Mouse (Mus musculus) urinary bladder, postnatal 10 days (tissue): Measurements from ENCODE around the gene Cntn4.
"Not testable (repeated sequence)": the region's sequence is repeated elsewhere in the genome, so short reads cannot be mapped to it uniquely, and the experiment has no call there.

ENCODE experiments used
- DNase-seq: peaks from one replicate; pipeline ENCODE4 v3.0.0; 2022; ENCODE audit warnings: low spot score

Cntn4 gene

GRCm38 (mm10) chr6:106332466-106332865 is 655.0 kb downstream of the Cntn4 start:
- DNase-seq, result no peak

GRCm38 (mm10) chr6:106332933-106333332 is 655.5 kb downstream of the Cntn4 start:
- DNase-seq, result no peak

GRCm38 (mm10) chr6:106335066-106335465 is 657.6 kb downstream of the Cntn4 start:
- no peak for DNase-seq

GRCm38 (mm10) chr6:106336805-106337204 is 659.3 kb downstream of the Cntn4 start:
- DNase-seq, result no peak

GRCm38 (mm10) chr6:106337829-106338228 is 660.4 kb downstream of the Cntn4 start:
- DNase-seq, result no peak

GRCm38 (mm10) chr6:106341114-106341513 is 663.7 kb downstream of the Cntn4 start:
- DNase-seq, result no peak

- no peak for DNase-seq
Measured at GRCm38 (mm10) chr6:106350072-106350471, 672.6 kb downstream of the Cntn4 start.

- no peak for DNase-seq
Measured at GRCm38 (mm10) chr6:106351389-106351788, 673.9 kb downstream of the Cntn4 start.

- DNase-seq, result not testable (repeated sequence)
Measured at GRCm38 (mm10) chr6:106358801-106359200, 681.3 kb downstream of the Cntn4 start.

- DNase-seq, result no peak
Measured at GRCm38 (mm10) chr6:106381288-106382025, 704.0 kb downstream of the Cntn4 start.

GRCm38 (mm10) chr6:106387833-106388406 is 710.5 kb downstream of the Cntn4 start:
- no peak for DNase-seq

GRCm38 (mm10) chr6:106408014-106408413 is 730.6 kb downstream of the Cntn4 start:
- DNase-seq, result no peak

- no peak for DNase-seq
Measured at GRCm38 (mm10) chr6:106408634-106409033, 731.2 kb downstream of the Cntn4 start.

GRCm38 (mm10) chr6:106422947-106423346 is 745.5 kb downstream of the Cntn4 start:
- DNase-seq, result no peak

- no peak for DNase-seq
Measured at GRCm38 (mm10) chr6:106423471-106423870, 746.0 kb downstream of the Cntn4 start.

GRCm38 (mm10) chr6:106426615-106427014 is 749.2 kb downstream of the Cntn4 start:
- DNase-seq, result no peak

GRCm38 (mm10) chr6:106431466-106431865 is 754.0 kb downstream of the Cntn4 start:
- DNase-seq, result no peak

GRCm38 (mm10) chr6:106440786-106441185 is 763.3 kb downstream of the Cntn4 start:
- DNase-seq, result no peak

GRCm38 (mm10) chr6:106441246-106441645 is 763.8 kb downstream of the Cntn4 start:
- no peak for DNase-seq

GRCm38 (mm10) chr6:106454131-106454838 is 776.8 kb downstream of the Cntn4 start:
- no peak for DNase-seq

- DNase-seq, result no peak
Measured at GRCm38 (mm10) chr6:106455616-106456015, 778.2 kb downstream of the Cntn4 start.

- no peak for DNase-seq
Measured at GRCm38 (mm10) chr6:106458166-106458565, 780.7 kb downstream of the Cntn4 start.

- no peak for DNase-seq
Measured at GRCm38 (mm10) chr6:106462403-106462802, 784.9 kb downstream of the Cntn4 start.
